Mouse (Mus musculus): Measurements from ENCODE around the gene Gm10837. TPM values are rescaled to one million over a fixed set of nuclear protein-coding genes. Genes with fewer than 3 reads are reported as not detected.

Gm10837 gene
- polyA plus RNA-seq, 1 experiment, result not detected

DNA sequence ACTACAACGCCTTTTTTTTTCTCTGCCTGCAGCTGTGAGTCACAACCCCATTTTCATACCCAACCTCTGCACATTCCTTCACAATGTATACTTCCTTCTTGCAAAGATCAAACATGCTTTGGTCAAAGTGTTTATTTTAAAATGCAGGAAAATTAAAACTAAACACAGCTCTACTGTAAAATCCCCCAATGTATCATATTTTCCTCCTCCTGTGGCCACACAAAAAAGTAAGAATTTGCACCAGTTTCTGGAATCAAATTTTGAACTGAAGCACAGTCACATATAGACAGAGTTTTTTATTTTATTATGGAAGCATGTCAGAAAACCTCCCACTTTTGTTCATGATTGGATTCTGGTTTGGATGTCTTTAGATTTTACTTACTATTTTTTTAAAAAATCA, 3.8 kb upstream of the Gm10837 start:
- Histone ChIP-seq H3K4me3 (ENCODE audit: control insufficient read depth, low read depth, low read length) (no peak overlapping the region), H3K36me3 (ENCODE audit: control insufficient read depth, insufficient read depth, low read length) (no peaks in the 10 kb centered on the region), H3K27ac (ENCODE audit: control insufficient read depth, insufficient read depth, low read depth, low read length) (no peak overlapping the region), H3K27me3 (ENCODE audit: control insufficient read depth, insufficient read depth, low read length) (peaks cover 3% of the 10 kb centered on the region), H3K4me1 (ENCODE audit: control insufficient read depth, insufficient read depth, low read length) (peaks cover 10% of the 10 kb centered on the region)
- TF ChIP-seq POLR2A (IDR thresholded peaks at IDR 0.05; ENCODE audit: control insufficient read depth, low read depth, low read length), result no peak
- TF ChIP-seq CTCF (IDR thresholded peaks at IDR 0.05; ENCODE audit: control insufficient read depth, insufficient read depth, insufficient replicate concordance, low read depth, low read length), result no peak

- Histone ChIP-seq H3K27me3 (ENCODE audit: control insufficient read depth, insufficient read depth, low read length) (peaks cover 3% of the 10 kb centered on the region), H3K4me3 (ENCODE audit: control insufficient read depth, low read depth, low read length) (no peak overlapping the region), H3K36me3 (ENCODE audit: control insufficient read depth, insufficient read depth, low read length) (no peaks in the 10 kb centered on the region), H3K4me1 (ENCODE audit: control insufficient read depth, insufficient read depth, low read length) (peaks cover 10% of the 10 kb centered on the region), H3K27ac (ENCODE audit: control insufficient read depth, insufficient read depth, low read depth, low read length) (no peak overlapping the region)
- TF ChIP-seq CTCF (IDR thresholded peaks at IDR 0.05; ENCODE audit: control insufficient read depth, insufficient read depth, insufficient replicate concordance, low read depth, low read length) (no peak), POLR2A (IDR thresholded peaks at IDR 0.05; ENCODE audit: control insufficient read depth, low read depth, low read length) (no peak)
Measured at GRCm38 (mm10) chr14:122487366-122487765, 3.0 kb upstream of the Gm10837 start.

GRCm38 (mm10) chr14:122489041-122489440, 1.3 kb upstream of the Gm10837 start:
- Histone ChIP-seq H3K27ac (ENCODE audit: control insufficient read depth, insufficient read depth, low read depth, low read length) (no peak overlapping the region), H3K4me3 (ENCODE audit: control insufficient read depth, low read depth, low read length) (no peak overlapping the region), H3K27me3 (ENCODE audit: control insufficient read depth, insufficient read depth, low read length) (peaks cover 3% of the 10 kb centered on the region; the same call in 1 of the 2 replicates), H3K4me1 (ENCODE audit: control insufficient read depth, insufficient read depth, low read length) (peaks cover 10% of the 10 kb centered on the region), H3K36me3 (ENCODE audit: control insufficient read depth, insufficient read depth, low read length) (no peaks in the 10 kb centered on the region)
- TF ChIP-seq POLR2A (IDR thresholded peaks at IDR 0.05; ENCODE audit: control insufficient read depth, low read depth, low read length) (no peak), CTCF (IDR thresholded peaks at IDR 0.05; ENCODE audit: control insufficient read depth, insufficient read depth, insufficient replicate concordance, low read depth, low read length) (no peak)

DNA sequence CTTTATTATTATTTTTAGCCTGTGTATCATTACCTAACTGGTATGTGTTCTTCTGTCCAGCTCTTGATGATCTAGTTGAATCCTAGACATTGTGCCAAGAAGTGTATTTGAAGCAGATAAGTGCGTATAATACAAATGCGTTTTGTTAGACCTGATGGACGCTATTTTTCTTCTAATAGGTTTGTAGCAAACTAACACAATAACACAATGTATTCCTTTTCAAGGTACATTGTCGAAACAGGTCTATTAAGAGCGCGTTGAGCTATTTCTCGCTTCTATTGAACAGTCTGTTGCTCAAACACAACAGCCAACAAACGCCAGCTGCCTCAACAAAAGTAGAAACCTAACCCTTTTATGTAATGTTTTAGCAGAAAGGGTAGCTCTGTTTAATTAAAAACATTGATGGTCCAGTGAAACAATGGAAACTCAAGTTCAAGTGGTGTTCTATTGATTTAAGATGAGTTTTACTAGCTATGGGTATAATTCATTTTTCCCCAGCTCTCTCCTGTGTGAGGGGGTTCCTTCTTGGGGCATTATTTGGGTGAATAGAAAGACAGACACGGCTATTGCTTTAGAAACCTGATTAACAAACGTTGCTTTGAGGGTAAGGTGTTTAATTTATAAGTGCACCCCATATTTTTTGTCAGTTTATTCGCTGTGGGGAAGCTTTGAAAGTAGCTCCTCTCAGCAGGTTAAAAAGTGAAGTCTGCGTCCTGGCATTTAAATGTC, 536 bp upstream of the Gm10837 start:
- Histone ChIP-seq H3K36me3 (ENCODE audit: control insufficient read depth, insufficient read depth, low read length) (no peaks in the 10 kb centered on the region), H3K4me1 (ENCODE audit: control insufficient read depth, insufficient read depth, low read length) (peaks cover 10% of the 10 kb centered on the region), H3K27ac (ENCODE audit: control insufficient read depth, insufficient read depth, low read depth, low read length) (no peak overlapping the region), H3K27me3 (ENCODE audit: control insufficient read depth, insufficient read depth, low read length) (peaks cover 3% of the 10 kb centered on the region; the same call in 1 of the 2 replicates), H3K4me3 (ENCODE audit: control insufficient read depth, low read depth, low read length) (no peak overlapping the region)
- no peak for TF ChIP-seq CTCF (IDR thresholded peaks at IDR 0.05; ENCODE audit: control insufficient read depth, insufficient read depth, insufficient replicate concordance, low read depth, low read length)
- TF ChIP-seq POLR2A (IDR thresholded peaks at IDR 0.05; ENCODE audit: control insufficient read depth, low read depth, low read length), result no peak

GRCm38 (mm10) chr14:122491521-122491920, 1.1 kb downstream of the Gm10837 start:
- Histone ChIP-seq H3K4me1 (ENCODE audit: control insufficient read depth, insufficient read depth, low read length) (peaks cover 10% of the 10 kb centered on the region), H3K27ac (ENCODE audit: control insufficient read depth, insufficient read depth, low read depth, low read length) (no peak overlapping the region), H3K36me3 (ENCODE audit: control insufficient read depth, insufficient read depth, low read length) (no peaks in the 10 kb centered on the region), H3K4me3 (ENCODE audit: control insufficient read depth, low read depth, low read length) (no peak overlapping the region), H3K27me3 (ENCODE audit: control insufficient read depth, insufficient read depth, low read length) (no peaks in the 10 kb centered on the region)
- TF ChIP-seq POLR2A (IDR thresholded peaks at IDR 0.05; ENCODE audit: control insufficient read depth, low read depth, low read length) (no peak), CTCF (IDR thresholded peaks at IDR 0.05; ENCODE audit: control insufficient read depth, insufficient read depth, insufficient replicate concordance, low read depth, low read length) (no peak)

DNA sequence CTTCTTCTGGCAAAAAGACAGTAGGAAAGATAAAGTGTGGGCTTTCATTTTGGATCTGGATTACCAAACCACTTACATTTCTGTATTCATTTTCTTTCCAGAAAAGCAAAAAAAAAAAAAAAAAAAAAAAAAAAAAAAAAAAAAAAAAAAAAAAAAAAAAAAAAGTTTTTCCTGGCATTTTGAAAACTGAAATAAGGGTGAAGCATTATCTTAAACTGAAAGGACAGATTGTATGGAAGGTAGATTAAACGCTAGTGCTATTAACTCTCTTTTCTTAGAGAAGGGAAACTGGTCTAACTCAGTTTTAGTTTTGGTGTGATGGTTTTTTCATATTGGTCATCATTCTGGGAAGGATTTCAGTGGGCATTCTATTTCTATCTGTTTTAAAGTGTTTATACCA, 1.6 kb downstream of the Gm10837 start:
- H3K4me3 ChIP-seq (ENCODE audit: control insufficient read depth, low read depth, low read length), result no peak overlapping the region
- H3K4me1 ChIP-seq (ENCODE audit: control insufficient read depth, insufficient read depth, low read length), result peaks cover 10% of the 10 kb centered on the region
- H3K36me3 ChIP-seq (ENCODE audit: control insufficient read depth, insufficient read depth, low read length), result no peaks in the 10 kb centered on the region

DNA sequence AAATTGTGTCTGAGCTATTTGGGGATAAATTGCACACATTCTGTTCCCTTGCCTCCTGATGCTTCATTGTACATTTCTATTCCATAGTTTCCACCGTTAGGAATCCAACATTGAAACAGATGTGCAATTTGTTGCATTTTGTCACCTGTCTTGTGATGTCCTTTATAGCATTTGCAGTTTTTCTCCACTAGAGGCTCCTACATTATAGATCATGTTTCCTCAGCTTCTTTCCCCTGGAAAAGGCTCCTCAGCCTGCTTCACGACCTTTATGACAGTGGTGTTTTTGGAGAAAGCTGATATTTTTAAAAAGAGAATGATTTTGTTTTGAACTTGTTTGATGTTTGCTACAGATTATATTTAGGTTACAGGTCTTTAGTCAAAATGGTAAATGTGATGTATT, 18.7 kb downstream of the Gm10837 start:
- no peaks in the 10 kb centered on the region for H3K27me3 ChIP-seq (ENCODE audit: control insufficient read depth, insufficient read depth, low read length)
- no peak for TF ChIP-seq POLR2A (IDR thresholded peaks at IDR 0.05; ENCODE audit: control insufficient read depth, low read depth, low read length)
- TF ChIP-seq CTCF (IDR thresholded peaks at IDR 0.05; ENCODE audit: control insufficient read depth, insufficient read depth, insufficient replicate concordance, low read depth, low read length), result no peak
- H3K4me3 ChIP-seq (ENCODE audit: control insufficient read depth, low read depth, low read length), result no peak overlapping the region
- H3K27ac ChIP-seq (ENCODE audit: control insufficient read depth, insufficient read depth, low read depth, low read length), result no peak overlapping the region
- H3K4me1 ChIP-seq (ENCODE audit: control insufficient read depth, insufficient read depth, low read length), result no peaks in the 10 kb centered on the region
- H3K36me3 ChIP-seq (ENCODE audit: control insufficient read depth, insufficient read depth, low read length), result no peaks in the 10 kb centered on the region

More for the DNA sequence above, 1.6 kb downstream of the Gm10837 start:
- Histone ChIP-seq H3K27ac (ENCODE audit: control insufficient read depth, insufficient read depth, low read depth, low read length) (no peak overlapping the region), H3K27me3 (ENCODE audit: control insufficient read depth, insufficient read depth, low read length) (no peaks in the 10 kb centered on the region)
- no peak for TF ChIP-seq POLR2A (IDR thresholded peaks at IDR 0.05; ENCODE audit: control insufficient read depth, low read depth, low read length)
- TF ChIP-seq CTCF (IDR thresholded peaks at IDR 0.05; ENCODE audit: control insufficient read depth, insufficient read depth, insufficient replicate concordance, low read depth, low read length), result no peak

Data from testis, adult 2 months (tissue).